Mouse (Mus musculus) forebrain, embryonic 15.5 days (tissue): Measurements from ENCODE around the gene Olfr417. TPM values are rescaled to one million over a fixed set of nuclear protein-coding genes. Genes with fewer than 3 reads are reported as not detected.
"Not testable (repeated sequence)": the region's sequence is repeated elsewhere in the genome, so short reads cannot be mapped to it uniquely, and the experiment has no call there.

Experiments
- ATAC-seq: fragments of 200-750 bp; cut with Nextera tagmentation; replicated peaks from 2 replicates; pipeline ENCODE4 v1.8.0; 2017; ENCODE audit warnings: mild to moderate bottlenecking, moderate TSS enrichment, moderate library complexity
- H3K27ac ChIP-seq: fragments of 300-500 bp; sonication (generic); replicated peaks from 2 replicates; pipeline ENCODE4 v1.5.1; 2015; ENCODE audit warnings: mild to moderate bottlenecking, inconsistent platforms
- H3K27me3 ChIP-seq: fragments of 300-500 bp; sonication (generic); 2 replicates; pipeline ENCODE4 v1.6.1; 2015; ENCODE audit warnings: inconsistent platforms
- H3K36me3 ChIP-seq: fragments of 300-500 bp; sonication (generic); 2 replicates; pipeline ENCODE4 v1.6.1; 2015; ENCODE audit warnings: mild to moderate bottlenecking, inconsistent platforms
- H3K4me1 ChIP-seq: fragments of 300-500 bp; sonication (generic); 2 replicates; pipeline ENCODE4 v1.6.1; 2015; ENCODE audit warnings: inconsistent platforms
- H3K4me2 ChIP-seq: fragments of 300-500 bp; sonication (generic); replicated peaks from 2 replicates; pipeline ENCODE4 v1.6.1; 2015; ENCODE audit warnings: mild to moderate bottlenecking, inconsistent platforms
- H3K4me3 ChIP-seq: fragments of 300-500 bp; sonication (generic); 2 replicates; pipeline ENCODE4 v1.5.1; 2015; ENCODE audit warnings: mild to moderate bottlenecking, inconsistent platforms
- H3K9ac ChIP-seq: fragments of 300-500 bp; sonication (generic); replicated peaks from 2 replicates; pipeline ENCODE4 v1.6.1; 2015; ENCODE audit warnings: mild to moderate bottlenecking, inconsistent platforms
- H3K9me3 ChIP-seq: fragments of 300-500 bp; sonication (generic); 2 replicates; pipeline ENCODE4 v1.6.1; 2016; ENCODE audit warnings: inconsistent platforms
- WGBS: fragments of 180-500 bp; shearing (Covaris S2); methylation state at CpG from one replicate; pipeline ENCODE4 v1.1.7; 2015; ENCODE audit warnings: mixed read lengths; 5-methylcytosine and 5-hydroxymethylcytosine counted together
- polyA plus RNA-seq: library from polyadenylated mRNA; unstranded; fragments of >200 nt; fragmentation: Nextera tagmentation; extraction: Ambion mirVana; gene quantifications from 2 replicates; pipeline ENCODE4 v1.2.1, GENCODE M21; 2015

Gene Olfr417
- polyA plus RNA-seq, result not detected in 2 replicates

DNA sequence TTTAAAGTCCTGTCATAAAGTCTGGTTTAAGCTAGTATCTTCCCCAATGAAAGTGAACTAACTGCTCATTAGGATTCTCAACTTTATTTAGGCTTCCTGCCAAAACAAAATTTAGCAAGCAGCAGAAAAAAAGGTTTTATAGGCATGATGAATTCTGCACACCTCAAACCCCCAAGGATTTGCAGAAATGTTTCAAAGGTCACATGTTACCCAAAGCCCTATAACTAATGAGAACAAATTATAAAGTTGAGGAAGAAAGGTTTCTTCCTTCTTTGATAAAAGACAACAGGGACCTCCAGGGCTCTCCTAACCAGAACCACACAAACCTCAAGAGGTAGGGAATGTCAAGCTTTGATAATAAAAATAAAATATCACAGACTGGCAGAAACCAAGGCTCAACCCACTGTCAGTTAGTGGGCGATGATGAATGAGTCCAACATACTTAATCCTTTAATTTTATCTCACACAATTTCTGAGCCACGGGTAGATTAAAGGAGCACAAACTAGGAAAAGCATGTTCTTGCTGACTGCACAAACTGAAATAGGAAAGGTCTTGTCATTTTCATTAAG is at the start of gene Olfr417:
Gene Olfr417 (plus strand): TSS at position 241 of the 570 bp plus-strand sequence.
- H3K4me1 ChIP-seq, result no peaks in the 10 kb centered on the region
- no peak within 1 kb of the TSS for H3K9ac ChIP-seq
- no peak for ATAC-seq
- no peaks in the 10 kb centered on the region for H3K9me3 ChIP-seq
- no peak within 1 kb of the TSS for H3K27ac ChIP-seq
- H3K36me3 ChIP-seq, result no peaks in the 10 kb centered on the region
- no peaks in the 10 kb centered on the region for H3K27me3 ChIP-seq
- WGBS, result 72% methylated on average over 2 of the region's 2 CpGs
- H3K4me2 ChIP-seq, result no peak within 1 kb of the TSS
- no peak within 1 kb of the TSS for H3K4me3 ChIP-seq

DNA sequence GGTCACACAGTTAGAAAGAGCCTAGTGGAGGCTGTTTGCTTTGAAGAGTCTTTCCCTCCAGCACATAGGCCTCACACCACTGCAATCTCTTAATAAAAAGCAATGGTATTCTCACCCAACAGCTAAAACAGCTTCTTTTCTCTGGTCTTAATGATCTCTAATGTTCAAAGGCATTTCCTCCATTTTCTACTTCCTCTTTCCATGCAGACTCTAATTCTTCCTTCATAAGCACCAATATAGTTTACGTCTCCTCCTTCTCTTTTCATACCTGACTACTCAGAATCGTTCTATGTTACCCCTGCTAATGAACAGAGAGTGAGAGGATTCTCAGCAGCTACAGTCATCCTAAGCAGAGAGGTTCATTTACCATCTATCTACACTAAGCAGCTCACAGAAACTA is 47.6 kb upstream of the Olfr417 start:
- 77% methylated on average over 2 of the region's 2 CpGs for WGBS
- H3K36me3 ChIP-seq, result no peaks in the 10 kb centered on the region
- no peak overlapping the region for H3K9ac ChIP-seq
- H3K9me3 ChIP-seq, result no peaks in the 10 kb centered on the region
- no peaks in the 10 kb centered on the region for H3K27me3 ChIP-seq
- H3K27ac ChIP-seq, result no peak overlapping the region
- no peaks in the 10 kb centered on the region for H3K4me1 ChIP-seq
- no peak for ATAC-seq
- H3K4me3 ChIP-seq, result no peak overlapping the region
- no peak overlapping the region for H3K4me2 ChIP-seq

DNA sequence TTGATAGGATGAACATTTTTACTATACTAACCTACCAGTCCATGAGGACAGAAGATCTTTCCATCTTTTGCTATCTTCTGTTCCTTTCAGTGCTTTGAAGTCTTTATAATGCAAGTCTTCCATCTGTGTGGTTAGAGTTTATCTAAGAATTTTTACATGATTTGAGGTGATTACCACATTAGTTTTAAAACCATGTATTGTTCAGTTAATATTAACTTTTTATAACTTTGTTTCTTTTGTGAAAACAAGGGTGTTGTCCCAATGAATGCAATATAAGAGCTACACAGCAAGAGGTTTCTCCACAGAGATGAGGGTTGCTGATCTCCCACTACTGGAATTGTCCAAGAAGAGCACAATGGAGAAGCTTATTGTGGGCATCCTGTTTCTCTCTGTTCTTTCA is 34.7 kb upstream of the Olfr417 start, which contains the start of gene Mptx1:
Gene Mptx1 (plus strand): TSS at position 301 of the 400 bp plus-strand sequence.
- no peak within 1 kb of the TSS for H3K4me2 ChIP-seq
- H3K4me1 ChIP-seq, result no peaks in the 10 kb centered on the region
- H3K36me3 ChIP-seq, result no peaks in the 10 kb centered on the region
- ATAC-seq, result no peak
- no peaks in the 10 kb centered on the region for H3K9me3 ChIP-seq
- no peak within 1 kb of the TSS for H3K9ac ChIP-seq
- no peak within 1 kb of the TSS for H3K27ac ChIP-seq
- H3K4me3 ChIP-seq, result no peak within 1 kb of the TSS
- no peaks in the 10 kb centered on the region for H3K27me3 ChIP-seq

DNA sequence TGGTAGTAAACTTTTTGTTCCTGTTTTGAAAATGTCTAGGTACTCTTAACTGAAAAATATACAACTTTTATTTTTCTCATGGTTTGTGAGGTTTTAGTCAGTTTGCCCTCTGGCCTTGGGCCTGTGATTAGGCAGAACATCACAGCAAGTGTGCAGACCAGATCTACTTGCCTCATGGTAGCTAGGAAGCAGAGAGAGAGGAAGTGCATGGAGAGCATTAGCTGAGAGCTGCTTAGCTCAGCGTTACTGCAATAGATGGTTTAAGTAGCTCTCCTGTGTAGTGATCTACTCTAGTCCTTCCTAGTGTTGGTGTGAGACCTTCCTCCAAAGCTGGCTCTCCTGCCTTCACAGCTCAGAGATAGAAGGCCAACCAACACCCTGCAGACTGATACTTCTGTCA is 11.3 kb upstream of the Olfr417 start:
- not testable (repeated sequence) for H3K27me3 ChIP-seq, ATAC-seq, H3K4me1 ChIP-seq, H3K36me3 ChIP-seq, H3K9ac ChIP-seq, H3K4me2 ChIP-seq, H3K9me3 ChIP-seq, H3K27ac ChIP-seq, H3K4me3 ChIP-seq
- WGBS, result 79% methylated on average over 1 of the region's 1 CpGs

DNA sequence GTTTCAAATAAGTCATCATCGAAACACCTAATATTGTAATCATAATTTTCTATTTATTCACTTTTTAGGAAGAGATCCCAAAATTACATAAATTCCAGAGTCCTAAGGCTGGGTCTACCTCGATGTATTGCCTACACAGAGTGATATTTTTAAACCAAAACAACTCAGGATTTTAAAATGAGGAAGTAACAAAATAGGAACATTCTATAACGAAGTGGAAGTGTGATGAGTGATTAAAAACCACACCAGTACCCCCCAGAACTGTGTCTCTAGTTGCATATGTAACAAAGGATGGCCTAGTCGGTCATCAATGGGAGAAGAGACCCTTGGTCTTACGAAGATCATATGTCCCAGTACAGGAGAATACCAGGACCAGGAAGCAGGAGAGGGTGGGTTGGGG is 10.3 kb upstream of the Olfr417 start:
- ATAC-seq, result no peak
- Histone ChIP-seq H3K36me3 (no peaks in the 10 kb centered on the region), H3K9me3 (no peaks in the 10 kb centered on the region), H3K4me3 (no peak overlapping the region), H3K4me1 (no peaks in the 10 kb centered on the region), H3K27me3 (no peaks in the 10 kb centered on the region), H3K9ac (no peak overlapping the region), H3K4me2 (no peak overlapping the region), H3K27ac (no peak overlapping the region)
- 78% methylated on average over 5 of the region's 5 CpGs for WGBS

DNA sequence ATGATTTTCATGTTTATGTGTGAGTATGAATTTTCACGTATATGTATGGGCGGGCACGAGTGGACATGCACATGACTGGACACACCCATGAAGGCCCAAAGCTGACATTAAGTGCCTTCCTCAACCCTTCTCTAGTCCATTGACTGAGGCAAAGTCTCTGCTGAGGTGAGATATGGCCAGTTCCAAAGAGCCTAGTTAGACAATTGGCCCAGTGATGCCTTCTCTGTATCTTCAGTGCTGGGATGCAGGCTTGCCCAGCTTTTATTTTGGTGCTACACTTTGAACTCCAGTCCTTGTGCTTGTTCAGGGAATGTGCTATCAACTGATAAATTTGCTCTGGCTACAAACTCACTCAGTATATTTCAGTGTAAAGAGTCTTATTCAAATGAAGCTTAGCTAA is 8.9 kb downstream of the Olfr417 start:
- H3K27ac ChIP-seq, result no peak overlapping the region
- no peaks in the 10 kb centered on the region for H3K36me3 ChIP-seq
- H3K27me3 ChIP-seq, result no peaks in the 10 kb centered on the region
- no peaks in the 10 kb centered on the region for H3K4me1 ChIP-seq
- peaks cover 2% of the 10 kb centered on the region; the same call in 1 of the 2 replicates for H3K9me3 ChIP-seq
- no peak overlapping the region for H3K9ac ChIP-seq
- ATAC-seq, result no peak
- no peak overlapping the region for H3K4me2 ChIP-seq
- H3K4me3 ChIP-seq, result no peak overlapping the region
- 98% methylated on average over 3 of the region's 3 CpGs for WGBS

DNA sequence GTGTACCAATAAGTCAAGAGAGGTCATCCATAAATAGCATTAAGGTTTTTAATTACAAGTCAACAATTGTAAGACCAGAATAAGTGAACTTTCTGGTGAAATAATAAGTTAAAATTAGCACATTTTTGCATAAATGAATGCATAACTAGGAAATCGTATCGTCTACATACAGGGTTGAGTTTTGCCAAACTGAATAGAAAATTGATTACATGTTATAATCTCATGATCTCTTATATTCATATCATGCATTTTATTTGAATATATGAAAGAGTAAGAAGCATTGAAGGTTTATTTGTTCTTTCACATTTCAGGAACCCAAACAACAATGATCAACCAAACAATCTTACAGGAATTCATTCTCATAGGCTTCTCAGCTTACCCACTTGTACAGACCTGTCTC is 25.8 kb downstream of the Olfr417 start, which contains the start of gene Olfr248:
Gene Olfr248 (plus strand): TSS at position 301 of the 400 bp plus-strand sequence.
- Histone ChIP-seq H3K4me3 (no peak within 1 kb of the TSS), H3K36me3 (no peaks in the 10 kb centered on the region), H3K9ac (no peak within 1 kb of the TSS), H3K27me3 (no peaks in the 10 kb centered on the region), H3K4me2 (no peak within 1 kb of the TSS), H3K4me1 (no peaks in the 10 kb centered on the region), H3K9me3 (no peaks in the 10 kb centered on the region), H3K27ac (no peak within 1 kb of the TSS)
- WGBS, result 88% methylated on average over 2 of the region's 2 CpGs
- no peak for ATAC-seq

DNA sequence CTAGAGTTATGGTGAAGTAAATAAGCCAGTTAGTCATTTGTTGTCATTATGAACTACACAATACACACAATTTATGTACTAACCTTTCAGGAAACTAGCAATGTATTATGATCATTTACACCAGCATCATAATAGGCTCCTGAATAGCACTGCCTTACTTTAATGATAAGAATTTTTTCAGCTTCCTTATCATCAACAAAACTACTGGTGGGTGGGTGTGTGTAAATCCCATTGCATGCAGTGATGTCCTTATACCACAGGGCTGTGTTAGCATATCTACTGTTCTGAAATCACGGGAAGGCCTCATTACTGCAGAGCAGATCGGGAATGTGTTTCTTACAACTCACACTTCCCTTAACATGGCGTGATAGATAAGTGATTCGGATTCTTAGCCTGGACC is 58.0 kb downstream of the Olfr417 start:
- H3K9ac ChIP-seq, result no peak overlapping the region
- H3K4me3 ChIP-seq, result no peak overlapping the region
- no peak for ATAC-seq
- no peaks in the 10 kb centered on the region for H3K4me1 ChIP-seq
- 91% methylated on average over 4 of the region's 4 CpGs for WGBS
- H3K27me3 ChIP-seq, result no peaks in the 10 kb centered on the region
- H3K36me3 ChIP-seq, result no peaks in the 10 kb centered on the region
- H3K4me2 ChIP-seq, result no peak overlapping the region
- H3K9me3 ChIP-seq, result no peaks in the 10 kb centered on the region
- no peak overlapping the region for H3K27ac ChIP-seq

DNA sequence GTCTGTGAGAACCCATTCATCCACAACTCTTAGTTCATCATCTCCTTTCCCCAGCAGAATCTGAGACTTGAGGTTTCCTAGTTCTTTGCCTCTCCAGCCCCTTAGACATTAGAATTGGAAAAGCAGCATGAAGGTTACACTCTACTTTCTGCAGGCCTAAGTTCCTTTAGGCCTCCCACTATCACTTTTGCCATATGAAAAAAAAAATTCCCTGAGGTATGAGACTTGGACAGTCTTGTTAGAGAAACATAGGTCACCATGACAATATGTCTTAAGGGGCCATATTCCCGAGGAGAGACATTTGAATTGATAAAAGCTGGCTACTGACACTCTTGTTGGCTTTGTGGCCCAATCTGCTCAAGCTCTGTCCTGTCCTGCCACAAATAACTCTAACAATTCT is 58.8 kb downstream of the Olfr417 start, which contains the start of gene Olfr414:
Gene Olfr414 (plus strand): TSS at position 301 of the 400 bp plus-strand sequence.
- Histone ChIP-seq H3K36me3 (no peaks in the 10 kb centered on the region), H3K9me3 (no peaks in the 10 kb centered on the region), H3K4me1 (no peaks in the 10 kb centered on the region), H3K27ac (no peak within 1 kb of the TSS), H3K4me2 (no peak within 1 kb of the TSS), H3K27me3 (no peaks in the 10 kb centered on the region), H3K4me3 (no peak within 1 kb of the TSS), H3K9ac (no peak within 1 kb of the TSS)
- WGBS, result 70% methylated on average over 1 of the region's 1 CpGs
- ATAC-seq, result no peak

Other genes with a start within 250 kb of the Olfr417 start
- not detected in 2 replicates for gene Olfr231, start 244.0 kb upstream of the Olfr417 start, polyA plus RNA-seq
- gene Olfr424, start 233.6 kb upstream of the Olfr417 start, polyA plus RNA-seq, result not detected in 2 replicates
- not detected in 2 replicates for gene Olfr420, start 209.5 kb upstream of the Olfr417 start, polyA plus RNA-seq
- 0.08 and 0.13 TPM in 2 replicates for gene Spta1, start 192.3 kb upstream of the Olfr417 start, polyA plus RNA-seq
- gene Olfr419, start 113.1 kb upstream of the Olfr417 start, polyA plus RNA-seq, result not detected in 2 replicates
- gene Mptx1, start 34.6 kb upstream of the Olfr417 start, polyA plus RNA-seq, result not detected in 2 replicates
- gene Olfr248, start 25.9 kb downstream of the Olfr417 start, polyA plus RNA-seq, result not detected in 2 replicates
- gene Olfr414, start 58.9 kb downstream of the Olfr417 start, polyA plus RNA-seq, result not detected in 2 replicates
- not detected in 2 replicates for gene Olfr220, start 77.0 kb downstream of the Olfr417 start, polyA plus RNA-seq
- gene Fmn2, start 136.7 kb downstream of the Olfr417 start, polyA plus RNA-seq, result 6.8 and 7.1 TPM in 2 replicates